Mouse (Mus musculus): ENCODE data around the gene Col5a2. TPM values are rescaled to one million over a fixed set of nuclear protein-coding genes. Genes with fewer than 3 reads are reported as not detected.

The Col5a2 gene
- total and polyA plus RNA-seq, 2 experiments from 2014 or later, result 6.8 to 19.8 TPM

GRCm38 (mm10) chr1:45492130-45492723 is 10.9 kb downstream of the Col5a2 start:
- 86% methylated on average over 4 of the region's 4 CpGs for WGBS
- no peak overlapping the region for H3K4me3 ChIP-seq (ENCODE audit: low read depth, low read length)
- H3K4me1 ChIP-seq (ENCODE audit: insufficient read depth, low read length), result no peaks in the 10 kb centered on the region
- no peaks in the 10 kb centered on the region for H3K27me3 ChIP-seq (ENCODE audit: insufficient read depth, low read length)
- ATAC-seq (ENCODE audit: low FRiP score) (no peak), DNase-seq (ENCODE audit: low spot score) (no peak)
- no peak for TF ChIP-seq CTCF (IDR thresholded peaks at IDR 0.05)
- H3K27ac ChIP-seq (ENCODE audit: low read depth, low read length), result no peak overlapping the region
- no peak overlapping the region for H3K4me2 ChIP-seq (ENCODE audit: low read depth, low read length, poor library complexity, severe bottlenecking)
- H3K9ac ChIP-seq (replicated peaks; ENCODE audit: low read length, poor library complexity, severe bottlenecking), result no peak overlapping the region
- no peaks in the 10 kb centered on the region for H3K36me3 ChIP-seq (ENCODE audit: insufficient read depth, low read length)
- no peaks in the 10 kb centered on the region for H3K9me3 ChIP-seq (ENCODE audit: low read length)

DNA sequence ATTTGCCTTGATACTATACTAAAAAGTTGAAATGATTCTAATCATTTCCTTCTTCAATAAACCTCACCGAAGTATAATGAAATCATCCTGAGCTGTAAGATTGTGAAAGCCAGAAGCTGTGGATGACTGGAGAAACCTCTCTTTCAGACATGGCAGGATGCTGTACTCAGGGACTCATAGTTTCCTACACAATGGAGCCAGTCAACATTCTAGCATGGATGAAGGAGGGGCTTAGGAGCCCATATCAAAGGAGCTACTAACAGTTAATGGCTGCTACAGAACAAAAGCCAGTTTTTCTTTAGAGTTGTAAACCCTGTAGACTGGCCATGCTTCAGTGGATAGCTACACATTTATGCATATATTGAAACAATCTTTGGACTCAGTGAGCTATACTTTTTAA is 12.6 kb downstream of the Col5a2 start:
- Histone ChIP-seq H3K4me1 (ENCODE audit: insufficient read depth, low read length) (no peaks in the 10 kb centered on the region), H3K27me3 (ENCODE audit: insufficient read depth, low read length) (no peaks in the 10 kb centered on the region), H3K9me3 (ENCODE audit: low read length) (no peaks in the 10 kb centered on the region), H3K4me2 (ENCODE audit: low read depth, low read length, poor library complexity, severe bottlenecking) (no peak overlapping the region), H3K36me3 (ENCODE audit: insufficient read depth, low read length) (no peaks in the 10 kb centered on the region), H3K4me3 (ENCODE audit: low read depth, low read length) (no peak overlapping the region), H3K9ac (replicated peaks; ENCODE audit: low read length, poor library complexity, severe bottlenecking) (no peak overlapping the region), H3K27ac (ENCODE audit: low read depth, low read length) (no peak overlapping the region)
- 79% methylated on average over 1 of the region's 1 CpGs for WGBS
- DNase-seq (ENCODE audit: low spot score), result no peak
- ATAC-seq (ENCODE audit: low FRiP score), result no peak
- TF ChIP-seq CTCF (IDR thresholded peaks at IDR 0.05), result no peak

- Histone ChIP-seq H3K9me3 (ENCODE audit: low read length) (no peaks in the 10 kb centered on the region), H3K4me2 (ENCODE audit: low read depth, low read length, poor library complexity, severe bottlenecking) (no peak overlapping the region), H3K27me3 (ENCODE audit: insufficient read depth, low read length) (no peaks in the 10 kb centered on the region), H3K27ac (ENCODE audit: low read depth, low read length) (no peak overlapping the region), H3K9ac (replicated peaks; ENCODE audit: low read length, poor library complexity, severe bottlenecking) (no peak overlapping the region), H3K4me1 (ENCODE audit: insufficient read depth, low read length) (no peaks in the 10 kb centered on the region), H3K36me3 (ENCODE audit: insufficient read depth, low read length) (no peaks in the 10 kb centered on the region), H3K4me3 (ENCODE audit: low read depth, low read length) (no peak overlapping the region)
- WGBS, result 91% methylated on average over 1 of the region's 1 CpGs
- ATAC-seq (ENCODE audit: low FRiP score), result no peak
- TF ChIP-seq CTCF (IDR thresholded peaks at IDR 0.05), result no peak
- DNase-seq (ENCODE audit: low spot score), result no peak
Measured at GRCm38 (mm10) chr1:45488291-45488690, 14.8 kb downstream of the Col5a2 start.

GRCm38 (mm10) chr1:45483001-45483400 is 20.1 kb downstream of the Col5a2 start:
- TF ChIP-seq CTCF (IDR thresholded peaks at IDR 0.05), result no peak
- no peak overlapping the region for H3K27ac ChIP-seq (ENCODE audit: low read depth, low read length)
- 87% methylated on average over 4 of the region's 4 CpGs for WGBS
- H3K36me3 ChIP-seq (ENCODE audit: insufficient read depth, low read length), result no peaks in the 10 kb centered on the region
- H3K9ac ChIP-seq (replicated peaks; ENCODE audit: low read length, poor library complexity, severe bottlenecking), result no peak overlapping the region
- ATAC-seq (ENCODE audit: low FRiP score), result no peak
- H3K9me3 ChIP-seq (ENCODE audit: low read length), result no peaks in the 10 kb centered on the region
- H3K4me3 ChIP-seq (ENCODE audit: low read depth, low read length), result no peak overlapping the region
- DNase-seq (ENCODE audit: low spot score), result no peak
- no peaks in the 10 kb centered on the region for H3K4me1 ChIP-seq (ENCODE audit: insufficient read depth, low read length)
- no peak overlapping the region for H3K4me2 ChIP-seq (ENCODE audit: low read depth, low read length, poor library complexity, severe bottlenecking)
- no peaks in the 10 kb centered on the region for H3K27me3 ChIP-seq (ENCODE audit: insufficient read depth, low read length)

DNA sequence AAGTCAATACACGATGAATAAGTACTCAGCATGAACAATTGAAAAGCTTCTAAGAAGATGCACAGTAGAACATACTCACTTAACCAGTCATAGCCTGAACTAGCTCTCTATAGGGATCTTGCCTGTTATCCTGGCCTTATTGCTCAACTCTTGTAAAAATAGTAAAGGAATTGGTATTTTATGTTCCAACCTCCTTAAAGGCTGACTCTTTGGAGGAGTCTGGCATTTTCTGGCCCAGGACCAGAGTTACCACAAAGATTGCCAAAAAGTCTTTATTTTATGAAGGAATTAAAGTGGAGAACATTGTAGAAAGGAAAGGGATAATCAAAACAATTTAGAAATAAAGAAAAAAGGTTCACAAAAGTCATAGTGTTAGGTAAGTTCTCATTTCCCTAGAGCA is 21.2 kb downstream of the Col5a2 start:
- WGBS, result 84% methylated on average over 1 of the region's 1 CpGs
- TF ChIP-seq CTCF (IDR thresholded peaks at IDR 0.05), result no peak
- ATAC-seq (ENCODE audit: low FRiP score), result no peak

GRCm38 (mm10) chr1:45479087-45479486 is 24.0 kb downstream of the Col5a2 start:
- ATAC-seq (ENCODE audit: low FRiP score), result no peak
- TF ChIP-seq CTCF (IDR thresholded peaks at IDR 0.05), result no peak
- no peaks in the 10 kb centered on the region for H3K36me3 ChIP-seq (ENCODE audit: insufficient read depth, low read length)

More for the DNA sequence above, 21.2 kb downstream of the Col5a2 start:
- Histone ChIP-seq H3K4me2 (ENCODE audit: low read depth, low read length, poor library complexity, severe bottlenecking) (no peak overlapping the region), H3K4me3 (ENCODE audit: low read depth, low read length) (no peak overlapping the region), H3K27me3 (ENCODE audit: insufficient read depth, low read length) (no peaks in the 10 kb centered on the region), H3K9me3 (ENCODE audit: low read length) (no peaks in the 10 kb centered on the region), H3K9ac (replicated peaks; ENCODE audit: low read length, poor library complexity, severe bottlenecking) (no peak overlapping the region), H3K36me3 (ENCODE audit: insufficient read depth, low read length) (no peaks in the 10 kb centered on the region), H3K27ac (ENCODE audit: low read depth, low read length) (no peak overlapping the region), H3K4me1 (ENCODE audit: insufficient read depth, low read length) (no peaks in the 10 kb centered on the region)
- DNase-seq (ENCODE audit: low spot score), result no peak

More at GRCm38 (mm10) chr1:45479087-45479486, 24.0 kb downstream of the Col5a2 start:
- no peak overlapping the region for H3K9ac ChIP-seq (replicated peaks; ENCODE audit: low read length, poor library complexity, severe bottlenecking)
- no peak overlapping the region for H3K4me3 ChIP-seq (ENCODE audit: low read depth, low read length)
- no peak for DNase-seq (ENCODE audit: low spot score)
- H3K4me2 ChIP-seq (ENCODE audit: low read depth, low read length, poor library complexity, severe bottlenecking), result no peak overlapping the region
- H3K27me3 ChIP-seq (ENCODE audit: insufficient read depth, low read length), result no peaks in the 10 kb centered on the region
- no peak overlapping the region for H3K27ac ChIP-seq (ENCODE audit: low read depth, low read length)
- no peaks in the 10 kb centered on the region for H3K9me3 ChIP-seq (ENCODE audit: low read length)
- H3K4me1 ChIP-seq (ENCODE audit: insufficient read depth, low read length), result no peaks in the 10 kb centered on the region

All from midbrain, postnatal 0 days (tissue).